Mouse (Mus musculus) brain, embryonic 14.5 days (tissue): ENCODE results near the gene Lsamp.

Experiments used
- CTCF ChIP-seq: fragments of 200-500 bp; IDR thresholded peaks from 2 replicates; pipeline ENCODE4 v1.5.1; 2012; ENCODE audit warnings: inconsistent platforms, mild to moderate bottlenecking, moderate library complexity, borderline replicate concordance; ENCODE audit not compliant: insufficient read depth, insufficient read length; ENCODE audit errors: extremely low read depth
- POLR2A ChIP-seq: fragments of 200-500 bp; IDR thresholded peaks from 2 replicates; pipeline ENCODE4 v1.6.1; 2012; ENCODE audit warnings: mild to moderate bottlenecking, inconsistent platforms, borderline replicate concordance; ENCODE audit not compliant: poor library complexity, insufficient read depth, insufficient read length, severe bottlenecking; ENCODE audit errors: extremely low read depth

- TF ChIP-seq POLR2A: no peak
- TF ChIP-seq CTCF: no peak
Measured at GRCm38 (mm10) chr16:40194839-40195238, 210.7 kb downstream of the Lsamp start.
